Mouse (Mus musculus) spleen, adult 2 months (tissue): ENCODE results near the gene Lpin2. TPM values are rescaled to one million over a fixed set of nuclear protein-coding genes. Genes with fewer than 3 reads are reported as not detected.
A peak's percentile ranks its signal among the peaks of the same experiment; 100 is the strongest.

Experiments used
- DNase-seq, 2 experiments: peaks; one replicate each; pipeline versions ENCODE4 v3.0.0 to v3.0.0-alpha.2; 2012 to 2021; ENCODE audit warnings: low spot score in 2 of 2, low read depth in 1 of 2
- H3K27ac ChIP-seq: fragments of 200-500 bp; 2 replicates; pipeline ENCODE4 v1.5.1; 2012; ENCODE audit warnings: low read length, inconsistent platforms; ENCODE audit not compliant: insufficient read depth
- H3K27me3 ChIP-seq: fragments of 200-500 bp; 2 replicates; pipeline ENCODE4 v1.6.1; 2012; ENCODE audit warnings: mild to moderate bottlenecking, moderate library complexity, low read length, inconsistent platforms; ENCODE audit not compliant: control insufficient read depth, insufficient read depth
- H3K36me3 ChIP-seq: fragments of 200-500 bp; 2 replicates; pipeline ENCODE4 v1.6.1; 2012; ENCODE audit warnings: mild to moderate bottlenecking, low read length, inconsistent platforms; ENCODE audit not compliant: control insufficient read depth, insufficient read depth
- H3K4me1 ChIP-seq: fragments of 200-500 bp; 2 replicates; pipeline ENCODE4 v1.6.1; 2011; ENCODE audit warnings: inconsistent platforms; ENCODE audit not compliant: control insufficient read depth, insufficient read depth, insufficient read length
- H3K4me3 ChIP-seq: fragments of 200-500 bp; 2 replicates; pipeline ENCODE4 v1.5.1; 2011; ENCODE audit warnings: mild to moderate bottlenecking, inconsistent platforms; ENCODE audit not compliant: insufficient read depth, insufficient read length; ENCODE audit errors: extremely low read depth
- CTCF ChIP-seq: fragments of 200-500 bp; IDR thresholded peaks from 2 replicates; pipeline ENCODE4 v1.5.1; 2011; ENCODE audit warnings: mild to moderate bottlenecking, inconsistent platforms; ENCODE audit not compliant: insufficient read depth, insufficient read length, insufficient replicate concordance; ENCODE audit errors: extremely low read depth
- POLR2A ChIP-seq: fragments of 200-500 bp; IDR thresholded peaks from 2 replicates; pipeline ENCODE4 v1.6.1; 2011; ENCODE audit warnings: low read depth, low read length, inconsistent platforms
- WGBS: fragments of 180-500 bp; shearing (Covaris S2); methylation state at CpG from one replicate; pipeline ENCODE4 v1.1.7; 2018; 5-methylcytosine and 5-hydroxymethylcytosine counted together
- polyA plus RNA-seq: library from polyadenylated mRNA; depleted of rRNA; stranded (reverse); fragments of >200 nt; gene quantifications from 2 replicates; pipeline ENCODE4 v1.2.3, GENCODE M21; 2012

Gene Lpin2
- polyA plus RNA-seq, 1 experiment: 13.4 TPM

- H3K27me3 ChIP-seq: no peaks in the 10 kb centered on the region
- DNase-seq: no peak
- WGBS: 95% methylated on average over 1 of the region's 1 CpGs
- H3K27ac ChIP-seq: no peak overlapping the region
- H3K4me3 ChIP-seq: no peak overlapping the region
- H3K36me3 ChIP-seq: no peaks in the 10 kb centered on the region
- H3K4me1 ChIP-seq: peaks cover 16% of the 10 kb centered on the region
- TF ChIP-seq POLR2A (no peak), CTCF (no peak)
Measured at GRCm38 (mm10) chr17:71208921-71209320, 26.6 kb downstream of the Lpin2 start.

GRCm38 (mm10) chr17:71209936-71210335 lies 27.6 kb downstream of the Lpin2 start:
- Histone ChIP-seq H3K4me1 (peaks cover 21% of the 10 kb centered on the region), H3K27me3 (no peaks in the 10 kb centered on the region), H3K27ac (no peak overlapping the region), H3K4me3 (no peak overlapping the region), H3K36me3 (no peaks in the 10 kb centered on the region)
- 44% methylated on average over 3 of the region's 3 CpGs for WGBS
- no peak for DNase-seq
- no peak for TF ChIP-seq CTCF
- no peak for TF ChIP-seq POLR2A

DNA sequence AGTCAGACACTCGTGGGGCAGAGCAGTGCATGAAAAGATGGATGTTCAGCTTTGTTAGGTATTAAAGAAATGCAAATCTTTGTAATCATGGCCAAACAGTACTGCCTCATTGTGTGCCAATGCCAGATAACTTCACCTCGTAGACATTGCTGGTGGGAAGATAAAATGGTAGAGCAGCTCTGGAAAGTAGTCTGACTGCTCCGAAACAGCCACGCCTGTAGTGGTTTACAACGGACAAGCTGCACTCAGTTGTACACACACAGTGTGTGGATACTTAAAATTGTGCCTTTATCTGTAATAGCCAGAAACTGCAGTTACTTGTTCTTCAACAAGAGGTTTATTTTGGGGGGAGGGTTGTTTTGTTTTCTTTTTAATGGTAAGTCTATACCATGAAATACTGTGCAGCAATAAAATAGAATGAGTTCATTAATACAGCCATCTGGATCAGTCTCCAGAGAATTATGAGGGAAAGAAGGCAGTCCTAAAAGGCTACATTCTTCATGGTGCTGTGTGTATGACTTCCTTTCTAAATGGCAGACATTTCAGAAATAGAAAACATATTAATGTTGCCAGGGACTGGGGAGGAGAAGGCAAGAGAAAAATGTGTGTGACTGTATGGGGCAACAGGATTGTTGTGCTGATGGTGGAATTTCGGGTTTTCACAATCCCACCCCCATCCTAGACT lies 29.7 kb downstream of the Lpin2 start:
- no peak for DNase-seq

GRCm38 (mm10) chr17:71213666-71214065 lies 31.3 kb downstream of the Lpin2 start:
- Histone ChIP-seq H3K27ac (no peak overlapping the region), H3K27me3 (no peaks in the 10 kb centered on the region), H3K36me3 (no peaks in the 10 kb centered on the region), H3K4me1 (peaks cover 25% of the 10 kb centered on the region), H3K4me3 (no peak overlapping the region)
- TF ChIP-seq POLR2A: no peak
- DNase-seq: no peak
- 93% methylated on average over 1 of the region's 1 CpGs for WGBS

More for the DNA sequence above, 29.7 kb downstream of the Lpin2 start:
- Histone ChIP-seq H3K27me3 (no peaks in the 10 kb centered on the region), H3K4me1 (peaks cover 24% of the 10 kb centered on the region), H3K4me3 (no peak overlapping the region), H3K27ac (no peak overlapping the region), H3K36me3 (no peaks in the 10 kb centered on the region)
- TF ChIP-seq POLR2A: no peak
- no peak for TF ChIP-seq CTCF
- WGBS: 79% methylated on average over 6 of the region's 6 CpGs

DNA sequence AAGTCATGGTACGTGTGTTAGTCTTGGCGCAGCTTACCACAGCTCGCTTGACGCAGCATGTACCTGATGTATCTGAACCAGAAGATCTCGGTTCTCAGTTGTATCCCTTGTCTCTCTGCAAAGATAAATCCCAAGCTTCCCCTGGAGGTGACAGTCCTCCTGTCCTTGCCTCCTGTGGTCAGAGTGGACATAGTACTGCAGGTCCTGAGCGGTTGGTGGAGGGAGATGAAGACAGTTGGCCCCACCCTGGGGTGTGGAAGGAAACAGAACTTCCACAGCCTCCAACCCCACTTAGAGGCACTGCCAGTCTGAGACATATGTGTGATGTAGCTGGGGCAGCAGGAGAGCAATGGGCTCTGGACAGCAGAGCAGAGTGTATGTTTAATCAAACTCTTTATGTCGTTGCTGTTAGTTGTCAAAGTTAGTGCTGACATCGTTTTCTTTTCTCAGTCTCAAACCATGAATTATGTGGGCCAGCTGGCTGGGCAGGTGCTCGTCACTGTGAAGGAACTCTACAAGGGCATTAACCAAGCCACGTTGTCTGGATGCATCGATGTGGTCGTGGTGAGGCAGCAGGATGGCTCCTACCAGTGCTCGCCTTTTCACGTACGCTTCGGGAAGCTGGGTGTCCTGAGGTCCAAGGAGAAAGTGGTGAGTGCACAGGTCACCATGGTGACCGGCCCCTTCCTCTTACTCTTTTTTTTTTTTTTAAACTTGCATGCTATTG lies 32.3 kb downstream of the Lpin2 start:
- no peak for TF ChIP-seq CTCF
- TF ChIP-seq POLR2A: no peak
- Histone ChIP-seq H3K4me3 (peak overlapping the region; percentile 62), H3K27me3 (no peaks in the 10 kb centered on the region), H3K4me1 (peaks cover 23% of the 10 kb centered on the region), H3K27ac (peak overlapping the region; percentile 86), H3K36me3 (no peaks in the 10 kb centered on the region)
- WGBS: 25% methylated on average over 17 of the region's 17 CpGs
- peak in 1 of 2 experiments; percentile 16 for DNase-seq

- H3K27me3 ChIP-seq: no peaks in the 10 kb centered on the region
- peaks cover 20% of the 10 kb centered on the region for H3K4me1 ChIP-seq
- H3K4me3 ChIP-seq: peak overlapping the region; percentile 62
- H3K27ac ChIP-seq: peak overlapping the region; percentile 86
- TF ChIP-seq CTCF: no peak
- TF ChIP-seq POLR2A: no peak
- no peaks in the 10 kb centered on the region for H3K36me3 ChIP-seq
- peak in 1 of 2 experiments; percentile 19 for DNase-seq
- WGBS: 15% methylated on average over 2 of the region's 2 CpGs
Measured at GRCm38 (mm10) chr17:71215241-71215839, 33.0 kb downstream of the Lpin2 start.
